Mouse (Mus musculus) stomach, embryonic 16.5 days (tissue): ENCODE measurements around the gene Rtel1. TPM values are rescaled to one million over a fixed set of nuclear protein-coding genes. Genes with fewer than 3 reads are reported as not detected.
"Not testable (repeated sequence)": the region's sequence is repeated elsewhere in the genome, so short reads cannot be mapped to it uniquely, and the experiment has no call there.

Experiments used
- ATAC-seq: fragments of 200-750 bp; cut with Nextera tagmentation; 2 replicates; pipeline ENCODE4 v1.8.0; 2017; ENCODE audit warnings: moderate number of reproducible peaks, moderate TSS enrichment; ENCODE audit not compliant: insufficient read depth, low FRiP score
- H3K27ac ChIP-seq: fragments of 300-500 bp; sonication (generic); 2 replicates; pipeline ENCODE4 v1.5.1; 2014; ENCODE audit warnings: low read length
- H3K27me3 ChIP-seq: fragments of 300-500 bp; sonication (generic); 2 replicates; pipeline ENCODE4 v1.6.1; 2014; ENCODE audit warnings: low read length, control low read depth, mixed read lengths; ENCODE audit not compliant: control insufficient read depth, insufficient read depth
- H3K36me3 ChIP-seq: fragments of 300-500 bp; sonication (generic); 2 replicates; pipeline ENCODE4 v1.6.1; 2014; ENCODE audit warnings: low read length; ENCODE audit not compliant: control insufficient read depth, insufficient read depth
- H3K4me1 ChIP-seq: fragments of 300-500 bp; sonication (generic); 2 replicates; pipeline ENCODE4 v1.6.1; 2014; ENCODE audit warnings: low read length, control low read depth, mixed read lengths; ENCODE audit not compliant: control insufficient read depth, insufficient read depth
- H3K4me2 ChIP-seq: fragments of 300-500 bp; sonication (generic); 2 replicates; pipeline ENCODE4 v1.6.1; 2014; ENCODE audit warnings: low read depth, low read length, mixed read lengths
- H3K4me3 ChIP-seq: fragments of 300-500 bp; sonication (generic); replicated peaks from 2 replicates; pipeline ENCODE4 v1.5.1; 2014; ENCODE audit warnings: mild to moderate bottlenecking, low read length
- H3K9ac ChIP-seq: fragments of 300-500 bp; sonication (generic); 2 replicates; pipeline ENCODE4 v1.6.1; 2014; ENCODE audit warnings: low read length
- H3K9me3 ChIP-seq: fragments of 300-500 bp; sonication (generic); replicated peaks from 2 replicates; pipeline ENCODE4 v1.6.1; 2016; ENCODE audit warnings: low read length, control low read depth; ENCODE audit not compliant: control insufficient read depth
- WGBS: fragments of 180-500 bp; shearing (Covaris S2); extraction: QIAGEN DNeasy Blood & Tissue Kit; methylation state at CpG from one replicate; pipeline ENCODE4 v1.1.7; 2014; 5-methylcytosine and 5-hydroxymethylcytosine counted together
- polyA plus RNA-seq: library from polyadenylated mRNA; unstranded; fragments of >200 nt; fragmentation: Nextera tagmentation; extraction: Ambion mirVana; gene quantifications from 2 replicates; pipeline ENCODE4 v1.2.1, GENCODE M21; 2015

The Rtel1 gene
- polyA plus RNA-seq, 1 experiment from 2014 or later, result 33.8 TPM

- peak; percentile 89 for ATAC-seq
- under 1% methylated on average over 35 of the region's 71 CpGs for WGBS
- Histone ChIP-seq H3K9me3 (no peaks in the 10 kb centered on the region), H3K27me3 (no peaks in the 10 kb centered on the region), H3K36me3 (no peaks in the 10 kb centered on the region), H3K4me1 (peaks cover 8% of the 10 kb centered on the region), H3K4me3 (peak overlapping the region; percentile 80), H3K9ac (peak overlapping the region; percentile 97), H3K27ac (peak overlapping the region; percentile 97), H3K4me2 (peak overlapping the region; percentile 63)
Measured at GRCm38 (mm10) chr2:181287338-181287957, 32.1 kb upstream of the Rtel1 start.

DNA sequence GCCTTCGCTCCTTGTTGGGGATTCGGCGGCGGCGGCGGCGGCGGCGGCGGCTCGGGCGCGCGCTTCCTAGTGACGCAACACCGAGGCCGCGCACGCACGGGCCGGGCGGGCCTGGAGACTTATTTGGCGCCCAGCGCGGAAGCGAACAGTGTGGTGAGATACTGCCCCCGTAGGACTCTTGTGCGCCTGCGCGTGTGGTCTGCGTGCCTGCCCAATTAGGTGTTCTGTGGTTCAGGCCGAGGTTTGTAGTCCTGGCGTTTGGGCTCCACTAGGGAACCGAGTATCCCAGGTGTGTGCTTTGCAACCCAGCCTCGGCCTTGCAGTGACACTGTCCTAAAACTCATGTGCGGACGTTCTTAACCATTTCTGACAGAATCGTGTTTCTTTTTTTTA lies 31.6 kb upstream of the Rtel1 start, which contains the start of gene Gmeb2:
TSS of gene Gmeb2 (minus strand) at position 78 of the 393 bp plus-strand sequence.
- H3K27me3 ChIP-seq, result not testable (repeated sequence)
- peak within 1 kb of the TSS; percentile 97 for H3K27ac ChIP-seq
- under 1% methylated on average over 31 of the region's 38 CpGs for WGBS

GRCm38 (mm10) chr2:181288691-181289090 lies 30.8 kb upstream of the Rtel1 start:
- Histone ChIP-seq H3K9me3 (no peaks in the 10 kb centered on the region), H3K36me3 (no peaks in the 10 kb centered on the region), H3K4me3 (peak overlapping the region; percentile 80), H3K4me2 (peak overlapping the region; percentile 66), H3K27me3 (no peaks in the 10 kb centered on the region), H3K4me1 (peaks cover 8% of the 10 kb centered on the region), H3K27ac (peak overlapping the region; percentile 74; the same call in 1 of the 2 replicates), H3K9ac (peak overlapping the region; percentile 70)
- 72% methylated on average over 3 of the region's 3 CpGs for WGBS
- no peak for ATAC-seq

More for the DNA sequence above, 31.6 kb upstream of the Rtel1 start, which contains the start of gene Gmeb2:
- ATAC-seq, result peak; percentile 97
- H3K4me1 ChIP-seq, H3K9me3 ChIP-seq, H3K36me3 ChIP-seq: not testable (repeated sequence)
- H3K4me2 ChIP-seq, result peak within 1 kb of the TSS; percentile 66
- H3K4me3 ChIP-seq, result peak within 1 kb of the TSS; percentile 80
- peak within 1 kb of the TSS; percentile 97 for H3K9ac ChIP-seq

GRCm38 (mm10) chr2:181290937-181291336 lies 28.6 kb upstream of the Rtel1 start:
- Histone ChIP-seq H3K4me2 (no peak overlapping the region), H3K27me3 (no peaks in the 10 kb centered on the region), H3K4me1 (peaks cover 8% of the 10 kb centered on the region), H3K9me3 (no peaks in the 10 kb centered on the region), H3K36me3 (no peaks in the 10 kb centered on the region), H3K9ac (no peak overlapping the region), H3K4me3 (no peak overlapping the region), H3K27ac (no peak overlapping the region)
- ATAC-seq, result no peak
- WGBS, result 54% methylated on average over 1 of the region's 1 CpGs

- ATAC-seq, result no peak
- 27% methylated on average over 3 of the region's 3 CpGs for WGBS
Measured at GRCm38 (mm10) chr2:181302041-181302440, 17.5 kb upstream of the Rtel1 start.

GRCm38 (mm10) chr2:181304944-181305343 lies 14.6 kb upstream of the Rtel1 start:
- no peak overlapping the region for H3K27ac ChIP-seq
- peaks cover 17% of the 10 kb centered on the region for H3K27me3 ChIP-seq
- H3K9me3 ChIP-seq, result no peaks in the 10 kb centered on the region
- WGBS, result 75% methylated on average over 1 of the region's 1 CpGs
- no peak overlapping the region for H3K4me3 ChIP-seq
- H3K4me1 ChIP-seq, result no peaks in the 10 kb centered on the region
- peaks cover 19% of the 10 kb centered on the region for H3K36me3 ChIP-seq
- ATAC-seq, result no peak
- no peak overlapping the region for H3K4me2 ChIP-seq
- no peak overlapping the region for H3K9ac ChIP-seq

More at GRCm38 (mm10) chr2:181302041-181302440, 17.5 kb upstream of the Rtel1 start:
- Histone ChIP-seq H3K27me3 (peaks cover 8% of the 10 kb centered on the region), H3K9ac (no peak overlapping the region), H3K36me3 (peaks cover 19% of the 10 kb centered on the region), H3K9me3 (no peaks in the 10 kb centered on the region), H3K4me3 (no peak overlapping the region), H3K4me2 (no peak overlapping the region), H3K27ac (no peak overlapping the region), H3K4me1 (no peaks in the 10 kb centered on the region)

DNA sequence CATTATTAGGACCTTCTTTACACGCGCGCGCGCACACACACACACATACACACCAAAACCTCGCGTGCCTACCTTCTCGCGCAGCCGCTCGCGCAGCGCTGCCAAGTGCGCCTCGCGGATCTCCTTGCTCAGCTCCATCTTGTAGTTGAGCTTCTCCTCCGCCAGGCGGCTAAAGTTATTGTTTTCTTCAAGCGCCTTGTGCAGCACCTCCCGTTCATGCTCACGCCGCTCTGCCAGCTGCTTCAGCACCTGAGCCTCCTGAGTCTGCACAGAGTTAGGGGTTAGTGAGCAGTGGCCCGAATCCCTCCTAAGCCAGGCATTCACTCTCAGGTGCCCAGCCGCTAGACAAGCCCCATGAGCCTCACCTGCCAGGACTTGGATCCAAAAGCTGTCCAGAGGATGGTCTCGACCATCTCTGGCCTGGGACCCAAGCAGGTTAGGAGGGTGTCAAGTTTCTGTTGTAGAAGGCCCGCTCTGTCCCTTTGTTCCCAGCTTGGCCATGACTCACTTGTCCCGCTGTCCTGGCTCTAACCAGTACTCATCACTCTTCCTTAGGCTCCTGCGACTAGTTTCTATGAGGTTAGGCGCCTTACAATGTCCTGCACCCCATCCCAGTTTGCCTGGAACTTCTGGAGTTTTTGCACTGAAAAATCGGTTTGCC lies 12.3 kb upstream of the Rtel1 start:
- no peak overlapping the region for H3K9ac ChIP-seq
- 0 out of 2 replicates have a peak overlapping the region, but pooled peaks have one; percentile 9 for H3K4me2 ChIP-seq
- 11% methylated on average over 30 of the region's 30 CpGs for WGBS
- no peaks in the 10 kb centered on the region for H3K9me3 ChIP-seq
- peak; percentile 53; the same call in 1 of the 2 replicates for ATAC-seq
- H3K36me3 ChIP-seq, result no peaks in the 10 kb centered on the region
- no peak overlapping the region for H3K4me3 ChIP-seq
- H3K27me3 ChIP-seq, result peaks cover 26% of the 10 kb centered on the region
- H3K4me1 ChIP-seq, result no peaks in the 10 kb centered on the region
- H3K27ac ChIP-seq, result no peak overlapping the region

DNA sequence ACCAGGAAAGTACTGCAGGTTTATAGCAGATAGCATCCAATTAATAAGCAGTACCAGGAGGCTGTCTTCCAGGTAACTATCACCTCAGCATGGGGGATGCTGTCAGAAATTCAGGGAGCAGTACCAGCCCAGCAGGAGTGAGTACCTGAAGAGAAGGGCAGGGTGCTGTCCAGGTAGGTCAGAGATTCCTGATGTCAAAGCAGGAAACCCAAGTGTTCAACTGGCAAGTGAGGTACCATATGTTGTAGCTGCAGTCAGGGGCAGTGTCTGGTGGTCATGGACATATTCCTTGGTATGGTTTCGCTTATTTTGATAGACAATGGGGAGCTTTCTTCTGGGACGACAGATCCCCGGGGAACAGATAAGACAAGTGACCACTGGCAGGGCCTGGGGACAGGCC lies 7.1 kb upstream of the Rtel1 start:
- peaks cover 3% of the 10 kb centered on the region; the same call in 1 of the 2 replicates for H3K4me1 ChIP-seq
- H3K27me3 ChIP-seq, result peaks cover 39% of the 10 kb centered on the region
- no peak overlapping the region for H3K4me3 ChIP-seq
- no peaks in the 10 kb centered on the region for H3K36me3 ChIP-seq
- H3K9me3 ChIP-seq, result no peaks in the 10 kb centered on the region
- WGBS, result 74% methylated on average over 3 of the region's 3 CpGs
- no peak for ATAC-seq
- H3K9ac ChIP-seq, result no peak overlapping the region
- no peak overlapping the region for H3K27ac ChIP-seq
- H3K4me2 ChIP-seq, result no peak overlapping the region

DNA sequence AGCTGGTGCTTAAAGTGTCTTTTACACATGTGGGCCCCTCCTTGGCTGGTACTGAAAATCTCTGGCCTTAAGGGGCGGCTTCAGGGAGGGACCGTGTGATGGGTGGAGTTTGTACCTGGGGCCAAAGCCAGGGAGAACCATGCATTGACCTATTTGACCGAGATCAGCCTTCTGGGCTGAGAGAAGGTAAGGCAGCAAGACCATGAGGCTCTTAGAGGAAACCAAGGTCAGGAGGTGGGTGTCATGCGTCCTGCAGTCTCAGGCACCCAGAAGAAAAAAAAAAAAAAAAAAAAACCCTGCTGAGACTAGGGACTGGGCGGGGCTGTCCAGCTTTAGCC lies 6.6 kb upstream of the Rtel1 start:
- Histone ChIP-seq H3K4me3 (no peak overlapping the region), H3K36me3 (no peaks in the 10 kb centered on the region), H3K4me1 (peaks cover 3% of the 10 kb centered on the region; the same call in 1 of the 2 replicates), H3K9me3 (no peaks in the 10 kb centered on the region), H3K27me3 (peaks cover 35% of the 10 kb centered on the region), H3K9ac (no peak overlapping the region), H3K4me2 (no peak overlapping the region), H3K27ac (no peak overlapping the region)
- WGBS, result 12% methylated on average over 5 of the region's 5 CpGs
- ATAC-seq, result no peak
